Mouse (Mus musculus) heart, adult 2 months (tissue): ENCODE measurements at regions not wholly inside any gene's neighbourhood (a gene's known extent, or its start where the extent isn't known, plus 50 kb on each side); places are given as distances from the start of the nearest gene placed in this dataset.

Source experiments
- DNase-seq, 2 experiments: peaks; one replicate each; pipeline ENCODE4 v3.0.0; 2021
- H3K27ac ChIP-seq: fragments of 200-600 bp; 2 replicates; pipeline ENCODE4 v1.8.1; 2022
- H3K27me3 ChIP-seq: fragments of 200-500 bp; 2 replicates; pipeline ENCODE4 v1.6.1; 2012; ENCODE audit warnings: mild to moderate bottlenecking, low read length, inconsistent platforms, mixed read lengths; ENCODE audit not compliant: control insufficient read depth, insufficient read depth
- H3K36me3 ChIP-seq: fragments of 200-500 bp; 2 replicates; pipeline ENCODE4 v1.6.1; 2012; ENCODE audit warnings: low read length, inconsistent platforms; ENCODE audit not compliant: control insufficient read depth, insufficient read depth
- H3K4me1 ChIP-seq: fragments of 200-500 bp; 2 replicates; pipeline ENCODE4 v1.6.1; 2011; ENCODE audit warnings: low read length; ENCODE audit not compliant: control insufficient read depth, insufficient read depth
- H3K4me3 ChIP-seq: fragments of 200-600 bp; 2 replicates; pipeline ENCODE4 v1.8.1; 2022
- H3K79me2 ChIP-seq: fragments of 200-500 bp; replicated peaks from 2 replicates; pipeline ENCODE4 v1.6.1; 2012; ENCODE audit warnings: mild to moderate bottlenecking, inconsistent platforms, low read length, moderate library complexity, mixed read lengths; ENCODE audit not compliant: control insufficient read depth, insufficient read depth
- H3K9ac ChIP-seq: fragments of 200-500 bp; 2 replicates; pipeline ENCODE4 v1.6.1; 2012; ENCODE audit warnings: low read depth, mild to moderate bottlenecking, control low read depth, inconsistent platforms, low read length, mixed read lengths
- CTCF ChIP-seq: fragments of 200-600 bp; IDR thresholded peaks from 2 replicates; pipeline ENCODE4 v1.8.1; 2022; ENCODE audit warnings: antibody characterized with exemption, mild to moderate bottlenecking, moderate library complexity
- EP300 ChIP-seq: fragments of 200-500 bp; IDR thresholded peaks from 2 replicates; pipeline ENCODE4 v1.6.1; 2011; ENCODE audit warnings: low read depth, low read length, control low read depth; ENCODE audit not compliant: insufficient read depth
- POLR2A ChIP-seq: fragments of 200-500 bp; IDR thresholded peaks from 2 replicates; pipeline ENCODE4 v1.6.1; 2011; ENCODE audit warnings: mild to moderate bottlenecking, low read depth, low read length, control low read depth; ENCODE audit not compliant: insufficient read depth
- WGBS: fragments of 180-500 bp; shearing (Covaris S2); methylation state at CpG from one replicate; pipeline ENCODE4 v1.1.7; 2018; 5-methylcytosine and 5-hydroxymethylcytosine counted together
- intact Hi-C: fragments of 180-260 bp; cut with DNase I; formaldehyde crosslinking; loops from one replicate; pipeline ENCODE4 v1.15.1; 2025

GRCm38 (mm10) chr17:82252362-82252761, 514.2 kb upstream of the Slc8a1 start:
- Histone ChIP-seq H3K9ac (no peak overlapping the region), H3K27ac (no peak overlapping the region), H3K36me3 (no peaks in the 10 kb centered on the region), H3K27me3 (no peaks in the 10 kb centered on the region), H3K79me2 (no peaks in the 10 kb centered on the region), H3K4me1 (no peaks in the 10 kb centered on the region), H3K4me3 (no peak overlapping the region)
- TF ChIP-seq CTCF (no peak), POLR2A (no peak), EP300 (no peak)
- intact Hi-C loops, result no loop called here
- DNase-seq, result no peak
- 85% methylated on average over 2 of the region's 2 CpGs for WGBS

GRCm38 (mm10) chr17:82251841-82252240, 513.7 kb upstream of the Slc8a1 start:
- no peak for DNase-seq
- no peak overlapping the region for H3K9ac ChIP-seq
- H3K36me3 ChIP-seq, result no peaks in the 10 kb centered on the region
- no peaks in the 10 kb centered on the region for H3K79me2 ChIP-seq
- no peak for TF ChIP-seq POLR2A
- no peak for TF ChIP-seq EP300
- no peak for TF ChIP-seq CTCF
- no peaks in the 10 kb centered on the region for H3K4me1 ChIP-seq
- H3K27me3 ChIP-seq, result no peaks in the 10 kb centered on the region
- intact Hi-C loops, result no loop called here
- no peak overlapping the region for H3K27ac ChIP-seq
- H3K4me3 ChIP-seq, result no peak overlapping the region

GRCm38 (mm10) chr17:82238361-82238760, 500.2 kb upstream of the Slc8a1 start:
- WGBS, result 31% methylated on average over 1 of the region's 1 CpGs
- H3K27me3 ChIP-seq, result no peaks in the 10 kb centered on the region
- H3K79me2 ChIP-seq, result no peaks in the 10 kb centered on the region
- TF ChIP-seq POLR2A (no peak), EP300 (no peak), CTCF (no peak)
- no peak for DNase-seq
- intact Hi-C loops, result no loop called here
- H3K27ac ChIP-seq, result no peak overlapping the region
- H3K4me1 ChIP-seq, result no peaks in the 10 kb centered on the region
- no peak overlapping the region for H3K4me3 ChIP-seq
- no peak overlapping the region for H3K9ac ChIP-seq
- no peaks in the 10 kb centered on the region for H3K36me3 ChIP-seq

GRCm38 (mm10) chr17:82237456-82237855, 499.3 kb upstream of the Slc8a1 start:
- intact Hi-C loops, result no loop called here
- 72% methylated on average over 2 of the region's 2 CpGs for WGBS
- Histone ChIP-seq H3K27me3 (no peaks in the 10 kb centered on the region), H3K4me3 (no peak overlapping the region), H3K4me1 (no peaks in the 10 kb centered on the region), H3K9ac (no peak overlapping the region), H3K27ac (no peak overlapping the region), H3K36me3 (no peaks in the 10 kb centered on the region), H3K79me2 (no peaks in the 10 kb centered on the region)
- DNase-seq, result no peak
- TF ChIP-seq EP300 (no peak), CTCF (no peak), POLR2A (no peak)

- Histone ChIP-seq H3K4me3 (no peak overlapping the region), H3K36me3 (no peaks in the 10 kb centered on the region), H3K4me1 (no peaks in the 10 kb centered on the region), H3K79me2 (no peaks in the 10 kb centered on the region), H3K9ac (no peak overlapping the region), H3K27me3 (no peaks in the 10 kb centered on the region), H3K27ac (no peak overlapping the region)
- intact Hi-C loops, result no loop called here
- TF ChIP-seq EP300 (no peak), POLR2A (no peak), CTCF (no peak)
- 83% methylated on average over 5 of the region's 5 CpGs for WGBS
- DNase-seq, result no peak
These were observed 477.8 kb upstream of the Slc8a1 start for GRCm38 (mm10) chr17:82215728-82216623.

- no peak for DNase-seq
- 73% methylated on average over 2 of the region's 2 CpGs for WGBS
- no peak overlapping the region for H3K9ac ChIP-seq
- intact Hi-C loops, result no loop called here
- no peaks in the 10 kb centered on the region for H3K4me1 ChIP-seq
- no peak overlapping the region for H3K27ac ChIP-seq
- no peaks in the 10 kb centered on the region for H3K36me3 ChIP-seq
- TF ChIP-seq POLR2A (no peak), EP300 (no peak), CTCF (no peak)
- no peak overlapping the region for H3K4me3 ChIP-seq
- H3K27me3 ChIP-seq, result no peaks in the 10 kb centered on the region
- H3K79me2 ChIP-seq, result no peaks in the 10 kb centered on the region
These were observed 461.8 kb upstream of the Slc8a1 start for GRCm38 (mm10) chr17:82199981-82200380.
